Mouse (Mus musculus): ENCODE results near the gene Dnajc3. TPM values are rescaled to one million over a fixed set of nuclear protein-coding genes. Genes with fewer than 3 reads are reported as not detected.

Gene Dnajc3
- polyA plus RNA-seq, 1 experiment from 2014 or later: 49.5 TPM

DNA sequence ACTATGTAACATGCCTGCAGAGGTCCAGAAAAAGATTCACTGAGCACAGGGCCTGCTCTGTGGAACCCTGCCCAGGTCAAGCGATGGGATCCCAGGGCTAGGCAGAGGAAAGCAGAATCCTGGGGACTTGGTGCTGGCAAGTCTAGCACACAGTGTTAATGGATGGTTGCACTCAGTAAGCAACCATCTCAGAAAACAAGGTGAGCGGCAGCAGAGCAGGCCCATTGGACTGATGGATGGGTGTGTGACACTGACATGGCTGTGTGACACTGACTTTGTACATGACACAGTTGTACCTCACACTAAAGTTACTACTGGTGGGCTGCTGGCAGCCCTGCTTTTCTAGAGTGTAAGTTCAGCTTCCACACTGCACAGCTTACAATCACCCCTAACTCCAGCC lies 71.8 kb downstream of the Dnajc3 start:
- Histone ChIP-seq H3K9ac (ENCODE audit: low read length) (no peak overlapping the region), H3K27me3 (ENCODE audit: control insufficient read depth, insufficient read depth, low read length) (no peaks in the 10 kb centered on the region), H3K36me3 (ENCODE audit: control insufficient read depth, insufficient read depth, low read length) (no peaks in the 10 kb centered on the region), H3K9me3 (ENCODE audit: control insufficient read depth, low read length) (no peaks in the 10 kb centered on the region), H3K4me3 (ENCODE audit: low read depth, low read length) (no peak overlapping the region), H3K4me1 (replicated peaks; ENCODE audit: control insufficient read depth, insufficient read depth) (no peaks in the 10 kb centered on the region), H3K4me2 (replicated peaks; ENCODE audit: low read depth) (no peak overlapping the region), H3K27ac (replicated peaks) (no peak overlapping the region)
- no peak for ATAC-seq (ENCODE audit: low FRiP score, low TSS enrichment)
- no peak for DNase-seq (ENCODE audit: low spot score)
- 96% methylated on average over 2 of the region's 2 CpGs for WGBS
- TF ChIP-seq EP300 (optimal IDR thresholded peaks at IDR 0.05) (no peak), CTCF (IDR thresholded peaks at IDR 0.05; ENCODE audit: low read depth) (no peak)

DNA sequence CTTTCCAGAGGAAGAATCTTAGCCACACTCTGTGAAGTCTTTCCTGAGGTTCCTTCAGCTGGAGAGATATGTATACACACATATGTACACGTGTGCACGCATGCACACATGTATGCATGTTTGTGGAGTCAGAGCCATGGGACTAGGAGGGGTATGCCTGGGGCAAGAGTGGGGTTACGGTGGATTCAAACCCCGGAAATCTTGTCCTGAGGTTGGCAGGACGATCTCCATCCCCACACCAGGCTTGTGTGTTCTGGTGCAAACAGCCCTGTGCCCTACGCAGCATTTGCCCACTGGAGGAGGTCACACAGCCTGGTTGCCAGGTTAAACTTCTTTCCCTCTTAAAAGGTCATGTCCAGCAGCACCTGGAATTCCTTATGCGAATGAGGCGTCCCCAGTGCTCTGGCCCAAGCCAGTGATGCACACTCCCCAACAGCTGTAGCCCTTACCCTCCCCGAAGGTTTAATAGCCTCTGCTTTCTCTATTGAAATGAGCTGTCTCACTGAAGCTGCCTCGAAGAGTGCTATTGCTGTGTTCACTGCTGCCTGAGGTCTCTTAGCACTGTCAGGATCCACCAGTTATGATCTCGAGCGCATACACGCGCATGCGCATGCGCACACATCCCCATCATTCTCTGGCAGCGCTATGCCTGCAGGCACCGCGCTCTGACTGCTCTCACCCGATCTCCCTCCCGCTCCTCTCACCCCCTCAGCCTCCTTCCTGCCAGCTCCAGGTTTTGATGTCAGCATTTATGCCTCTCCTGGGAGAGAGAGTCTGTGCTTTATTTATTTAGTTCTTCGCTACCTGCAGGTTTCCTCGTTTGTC lies 75.0 kb downstream of the Dnajc3 start:
- no peaks in the 10 kb centered on the region for H3K4me1 ChIP-seq (replicated peaks; ENCODE audit: control insufficient read depth, insufficient read depth)
- DNase-seq (ENCODE audit: low spot score) (peak; percentile 26), ATAC-seq (ENCODE audit: low FRiP score, low TSS enrichment) (no peak)
- H3K27me3 ChIP-seq (ENCODE audit: control insufficient read depth, insufficient read depth, low read length): no peaks in the 10 kb centered on the region
- H3K4me2 ChIP-seq (replicated peaks; ENCODE audit: low read depth): no peak overlapping the region
- no peaks in the 10 kb centered on the region for H3K9me3 ChIP-seq (ENCODE audit: control insufficient read depth, low read length)
- no peak overlapping the region for H3K4me3 ChIP-seq (ENCODE audit: low read depth, low read length)
- 71% methylated on average over 23 of the region's 23 CpGs for WGBS
- no peaks in the 10 kb centered on the region for H3K36me3 ChIP-seq (ENCODE audit: control insufficient read depth, insufficient read depth, low read length)
- no peak for TF ChIP-seq EP300 (optimal IDR thresholded peaks at IDR 0.05)
- no peak for TF ChIP-seq CTCF (IDR thresholded peaks at IDR 0.05; ENCODE audit: low read depth)
- H3K9ac ChIP-seq (ENCODE audit: low read length): no peak overlapping the region
- H3K27ac ChIP-seq (replicated peaks): no peak overlapping the region

- H3K4me1 ChIP-seq (replicated peaks; ENCODE audit: control insufficient read depth, insufficient read depth): no peaks in the 10 kb centered on the region
- no peak overlapping the region for H3K4me3 ChIP-seq (ENCODE audit: low read depth, low read length)
- DNase-seq (ENCODE audit: low spot score) (no peak), ATAC-seq (ENCODE audit: low FRiP score, low TSS enrichment) (no peak)
- no peak overlapping the region for H3K27ac ChIP-seq (replicated peaks)
- no peaks in the 10 kb centered on the region for H3K9me3 ChIP-seq (ENCODE audit: control insufficient read depth, low read length)
- no peaks in the 10 kb centered on the region for H3K36me3 ChIP-seq (ENCODE audit: control insufficient read depth, insufficient read depth, low read length)
- no peak overlapping the region for H3K4me2 ChIP-seq (replicated peaks; ENCODE audit: low read depth)
- H3K27me3 ChIP-seq (ENCODE audit: control insufficient read depth, insufficient read depth, low read length): no peaks in the 10 kb centered on the region
- H3K9ac ChIP-seq (ENCODE audit: low read length): no peak overlapping the region
- TF ChIP-seq CTCF (IDR thresholded peaks at IDR 0.05; ENCODE audit: low read depth): no peak
- WGBS: 74% methylated on average over 12 of the region's 12 CpGs
These were observed 75.8 kb downstream of the Dnajc3 start for GRCm38 (mm10) chr14:119013549-119013948.

- ATAC-seq (ENCODE audit: low FRiP score, low TSS enrichment) (no peak), DNase-seq (ENCODE audit: low spot score) (no peak)
- Histone ChIP-seq H3K4me2 (replicated peaks; ENCODE audit: low read depth) (no peak overlapping the region), H3K27me3 (ENCODE audit: control insufficient read depth, insufficient read depth, low read length) (no peaks in the 10 kb centered on the region), H3K9ac (ENCODE audit: low read length) (no peak overlapping the region), H3K9me3 (ENCODE audit: control insufficient read depth, low read length) (no peaks in the 10 kb centered on the region), H3K36me3 (ENCODE audit: control insufficient read depth, insufficient read depth, low read length) (no peaks in the 10 kb centered on the region), H3K4me1 (replicated peaks; ENCODE audit: control insufficient read depth, insufficient read depth) (no peaks in the 10 kb centered on the region), H3K27ac (replicated peaks) (no peak overlapping the region), H3K4me3 (ENCODE audit: low read depth, low read length) (no peak overlapping the region)
- TF ChIP-seq CTCF (IDR thresholded peaks at IDR 0.05; ENCODE audit: low read depth) (peak; percentile 59), EP300 (optimal IDR thresholded peaks at IDR 0.05) (no peak)
- WGBS: 72% methylated on average over 5 of the region's 5 CpGs
These were observed 88.1 kb downstream of the Dnajc3 start for GRCm38 (mm10) chr14:119025889-119026288.

DNA sequence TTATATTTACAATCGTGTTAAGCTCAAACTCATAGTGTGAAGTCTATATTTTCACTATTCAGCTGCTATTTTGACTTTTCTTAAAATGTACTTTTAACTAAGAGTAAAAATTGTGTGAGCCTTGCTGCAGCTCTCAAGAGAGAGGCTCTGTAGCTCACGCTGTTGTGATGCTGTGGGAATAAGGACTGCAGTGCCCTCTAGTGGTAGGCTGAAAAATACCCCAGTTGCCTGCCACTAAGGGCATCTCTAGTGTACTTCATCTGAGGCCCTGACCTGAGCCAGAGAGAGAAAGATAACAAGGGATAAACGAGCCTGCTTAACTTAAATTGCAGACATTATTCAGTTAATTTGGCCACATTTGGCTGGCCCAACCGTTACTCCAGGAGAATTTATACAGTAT lies 89.4 kb downstream of the Dnajc3 start:
- Histone ChIP-seq H3K27me3 (ENCODE audit: control insufficient read depth, insufficient read depth, low read length) (no peaks in the 10 kb centered on the region), H3K4me2 (replicated peaks; ENCODE audit: low read depth) (no peak overlapping the region), H3K27ac (replicated peaks) (no peak overlapping the region), H3K36me3 (ENCODE audit: control insufficient read depth, insufficient read depth, low read length) (no peaks in the 10 kb centered on the region), H3K4me3 (ENCODE audit: low read depth, low read length) (no peak overlapping the region), H3K9me3 (ENCODE audit: control insufficient read depth, low read length) (no peaks in the 10 kb centered on the region), H3K9ac (ENCODE audit: low read length) (no peak overlapping the region), H3K4me1 (replicated peaks; ENCODE audit: control insufficient read depth, insufficient read depth) (no peaks in the 10 kb centered on the region)
- TF ChIP-seq CTCF (IDR thresholded peaks at IDR 0.05; ENCODE audit: low read depth) (peak; percentile 92), EP300 (optimal IDR thresholded peaks at IDR 0.05) (no peak)
- ATAC-seq (ENCODE audit: low FRiP score, low TSS enrichment) (peak; percentile 78; the same call in 1 of the 2 replicates), DNase-seq (ENCODE audit: low spot score) (peak; percentile 59)
- WGBS: 44% methylated on average over 4 of the region's 4 CpGs

DNA sequence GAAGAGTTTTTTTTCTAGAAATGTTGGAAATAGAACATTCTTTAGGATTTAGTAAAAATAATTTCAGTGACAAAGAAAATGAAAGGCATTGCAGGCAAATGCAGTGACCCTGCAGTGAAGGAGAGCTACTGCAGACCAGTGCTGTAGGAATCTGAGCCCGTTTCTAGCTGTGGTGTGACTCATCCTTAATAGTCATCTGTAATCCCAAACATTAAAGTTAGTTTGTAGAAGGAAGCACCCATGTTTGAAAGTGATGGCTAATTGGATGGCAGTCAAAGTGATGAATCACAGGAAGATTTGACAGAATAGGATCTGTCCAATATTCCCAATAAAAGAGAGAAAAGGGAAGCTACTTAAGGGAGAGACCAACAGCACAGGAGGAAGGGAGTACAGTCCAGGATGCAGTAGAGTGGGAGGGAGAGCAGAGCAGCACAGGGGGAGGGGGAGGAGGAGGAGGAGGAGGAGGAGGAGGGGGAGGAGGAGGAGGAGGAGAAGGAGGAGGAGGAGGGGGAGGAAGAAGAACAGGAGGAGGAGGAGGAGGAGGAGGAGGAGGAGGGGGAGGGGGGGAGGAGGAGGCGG lies 90.0 kb downstream of the Dnajc3 start:
- H3K27ac ChIP-seq (replicated peaks): no peak overlapping the region
- H3K4me1 ChIP-seq (replicated peaks; ENCODE audit: control insufficient read depth, insufficient read depth): no peaks in the 10 kb centered on the region
- ATAC-seq (ENCODE audit: low FRiP score, low TSS enrichment): no peak
- no peaks in the 10 kb centered on the region for H3K36me3 ChIP-seq (ENCODE audit: control insufficient read depth, insufficient read depth, low read length)
- H3K27me3 ChIP-seq (ENCODE audit: control insufficient read depth, insufficient read depth, low read length): no peaks in the 10 kb centered on the region
- WGBS: 58% methylated on average over 2 of the region's 2 CpGs
- no peak overlapping the region for H3K4me3 ChIP-seq (ENCODE audit: low read depth, low read length)
- TF ChIP-seq EP300 (optimal IDR thresholded peaks at IDR 0.05): no peak
- TF ChIP-seq CTCF (IDR thresholded peaks at IDR 0.05; ENCODE audit: low read depth): no peak
- H3K9ac ChIP-seq (ENCODE audit: low read length): no peak overlapping the region
- H3K4me2 ChIP-seq (replicated peaks; ENCODE audit: low read depth): no peak overlapping the region
- no peak for DNase-seq (ENCODE audit: low spot score)
- H3K9me3 ChIP-seq (ENCODE audit: control insufficient read depth, low read length): no peaks in the 10 kb centered on the region

Other genes with a start within 250 kb of the Dnajc3 start
- 1.9 and 2.6 TPM in 2 replicates for gene Abcc4, start 231.8 kb upstream of the Dnajc3 start, polyA plus RNA-seq (2015; fragmentation: Nextera tagmentation; extraction: Ambion mirVana)
- gene Cldn10, start 150.1 kb upstream of the Dnajc3 start, polyA plus RNA-seq (2015; fragmentation: Nextera tagmentation; extraction: Ambion mirVana): 8.2 and 8.4 TPM in 2 replicates
- gene Dzip1, start 12.5 kb upstream of the Dnajc3 start, polyA plus RNA-seq (2015; fragmentation: Nextera tagmentation; extraction: Ambion mirVana): 2.8 and 4.0 TPM in 2 replicates
- gene Uggt2, start 161.5 kb downstream of the Dnajc3 start, polyA plus RNA-seq (2015; fragmentation: Nextera tagmentation; extraction: Ambion mirVana): 2.7 and 3.2 TPM in 2 replicates
- gene Hs6st3, start 200.4 kb downstream of the Dnajc3 start, polyA plus RNA-seq (2015; fragmentation: Nextera tagmentation; extraction: Ambion mirVana): 0.11 TPM in 1 of 2 replicates, not detected in the other

Measured in stomach, postnatal 0 days (tissue).